1 mouse cellular context compared by ENCODE assay signal in genomic region chr4:124710776-124711291, GRCm38 (mm10).
TF ChIP-seq lines count a peak whose summit lies in the region.

No protein-coding gene starts in this region.

TF ChIP-seq in CH12.LX, 34 proteins besides CTCF, POLR2A, EP300 and RAD21:
- TF ChIP-seq SMC3 (IDR thresholded peaks at IDR 0.05; ENCODE audit: low read depth, low read length) (peak; percentile 43), NELFE (IDR thresholded peaks at IDR 0.05; ENCODE audit: low read depth, low read length) (no peak)
